Mouse (Mus musculus) right cerebral cortex, adult 2 months (tissue): ENCODE results near the gene Tcf20.
A peak's percentile ranks its signal among the peaks of the same experiment; 100 is the strongest.

Experiments used
- DNase-seq, 2 experiments: peaks; one replicate each; pipeline ENCODE4 v3.0.0; 2021 to 2022; ENCODE audit warnings: low spot score in 2 of 2

Gene Tcf20

GRCm38 (mm10) chr15:82924679-82925425, 62.8 kb downstream of the Tcf20 start:
- DNase-seq, result no peak

- DNase-seq, result no peak
Observed at GRCm38 (mm10) chr15:82923531-82923930, 64.1 kb downstream of the Tcf20 start.

- DNase-seq, result no peak
Observed at GRCm38 (mm10) chr15:82922755-82923154, 64.9 kb downstream of the Tcf20 start.

GRCm38 (mm10) chr15:82922052-82922451, 65.6 kb downstream of the Tcf20 start:
- DNase-seq, result peak; percentile 82 to 85

GRCm38 (mm10) chr15:82921559-82921958, 66.1 kb downstream of the Tcf20 start:
- no peak for DNase-seq

- DNase-seq, result no peak
Observed at GRCm38 (mm10) chr15:82920895-82921515, 66.7 kb downstream of the Tcf20 start.

- peak in 1 of 2 experiments; percentile 31 for DNase-seq
Observed at GRCm38 (mm10) chr15:82917965-82918364, 69.7 kb downstream of the Tcf20 start.

GRCm38 (mm10) chr15:82917207-82917844, 70.3 kb downstream of the Tcf20 start:
- DNase-seq, result peak; percentile 65 to 66

- DNase-seq, result no peak
Observed at GRCm38 (mm10) chr15:82914455-82914854, 73.2 kb downstream of the Tcf20 start.

- DNase-seq, result peak in 1 of 2 experiments; percentile 56
Observed at GRCm38 (mm10) chr15:82911965-82912337, 75.7 kb downstream of the Tcf20 start.

GRCm38 (mm10) chr15:82911001-82911964, 76.4 kb downstream of the Tcf20 start:
- no peak for DNase-seq

- DNase-seq, result no peak
Observed at GRCm38 (mm10) chr15:82910596-82910995, 77.1 kb downstream of the Tcf20 start.

GRCm38 (mm10) chr15:82909791-82910190, 77.9 kb downstream of the Tcf20 start:
- no peak for DNase-seq

GRCm38 (mm10) chr15:82908521-82908920, 79.2 kb downstream of the Tcf20 start:
- DNase-seq, result no peak

- DNase-seq, result no peak
Observed at GRCm38 (mm10) chr15:82907306-82907705, 80.4 kb downstream of the Tcf20 start.

- no peak for DNase-seq
Observed at GRCm38 (mm10) chr15:82906574-82907061, 81.1 kb downstream of the Tcf20 start.

GRCm38 (mm10) chr15:82905431-82906395, 82.0 kb downstream of the Tcf20 start:
- no peak for DNase-seq

- DNase-seq, result no peak
Observed at GRCm38 (mm10) chr15:82904526-82904925, 83.1 kb downstream of the Tcf20 start.

- no peak for DNase-seq
Observed at GRCm38 (mm10) chr15:82902521-82902920, 85.2 kb downstream of the Tcf20 start.

GRCm38 (mm10) chr15:82901306-82901705, 86.4 kb downstream of the Tcf20 start:
- no peak for DNase-seq
